Mouse (Mus musculus) forebrain, embryonic 15.5 days (tissue): ENCODE results near the gene Abcg4. TPM values are rescaled to one million over a fixed set of nuclear protein-coding genes. Genes with fewer than 3 reads are reported as not detected.

Experiments used
- ATAC-seq: fragments of 200-750 bp; cut with Nextera tagmentation; replicated peaks from 2 replicates; pipeline ENCODE4 v1.8.0; 2017; ENCODE audit warnings: mild to moderate bottlenecking, moderate TSS enrichment, moderate library complexity
- H3K27ac ChIP-seq: fragments of 300-500 bp; sonication (generic); replicated peaks from 2 replicates; pipeline ENCODE4 v1.5.1; 2015; ENCODE audit warnings: mild to moderate bottlenecking, inconsistent platforms
- H3K27me3 ChIP-seq: fragments of 300-500 bp; sonication (generic); 2 replicates; pipeline ENCODE4 v1.6.1; 2015; ENCODE audit warnings: inconsistent platforms
- H3K36me3 ChIP-seq: fragments of 300-500 bp; sonication (generic); 2 replicates; pipeline ENCODE4 v1.6.1; 2015; ENCODE audit warnings: mild to moderate bottlenecking, inconsistent platforms
- H3K4me1 ChIP-seq: fragments of 300-500 bp; sonication (generic); 2 replicates; pipeline ENCODE4 v1.6.1; 2015; ENCODE audit warnings: inconsistent platforms
- H3K4me2 ChIP-seq: fragments of 300-500 bp; sonication (generic); replicated peaks from 2 replicates; pipeline ENCODE4 v1.6.1; 2015; ENCODE audit warnings: mild to moderate bottlenecking, inconsistent platforms
- H3K4me3 ChIP-seq: fragments of 300-500 bp; sonication (generic); 2 replicates; pipeline ENCODE4 v1.5.1; 2015; ENCODE audit warnings: mild to moderate bottlenecking, inconsistent platforms
- H3K9ac ChIP-seq: fragments of 300-500 bp; sonication (generic); replicated peaks from 2 replicates; pipeline ENCODE4 v1.6.1; 2015; ENCODE audit warnings: mild to moderate bottlenecking, inconsistent platforms
- H3K9me3 ChIP-seq: fragments of 300-500 bp; sonication (generic); 2 replicates; pipeline ENCODE4 v1.6.1; 2016; ENCODE audit warnings: inconsistent platforms
- WGBS: fragments of 180-500 bp; shearing (Covaris S2); methylation state at CpG from one replicate; pipeline ENCODE4 v1.1.7; 2015; ENCODE audit warnings: mixed read lengths; 5-methylcytosine and 5-hydroxymethylcytosine counted together
- microRNA-seq: library from miRNA; unstranded; fragments of <30 nt; microRNA quantifications from one replicate; pipeline ENCODE4, GENCODE M21; 2016
- polyA plus RNA-seq: library from polyadenylated mRNA; unstranded; fragments of >200 nt; fragmentation: Nextera tagmentation; extraction: Ambion mirVana; gene quantifications from 2 replicates; pipeline ENCODE4 v1.2.1, GENCODE M21; 2015

The Abcg4 gene
- polyA plus RNA-seq, 1 experiment from 2014 or later, result 15.6 TPM

GRCm38 (mm10) chr9:44225993-44226392, 62.4 kb downstream of the Abcg4 start:
- H3K27me3 ChIP-seq, result no peaks in the 10 kb centered on the region
- no peaks in the 10 kb centered on the region for H3K36me3 ChIP-seq
- H3K9me3 ChIP-seq, result no peaks in the 10 kb centered on the region
- no peak overlapping the region for H3K9ac ChIP-seq
- no peak overlapping the region for H3K27ac ChIP-seq
- H3K4me2 ChIP-seq, result no peak overlapping the region
- no peak for ATAC-seq
- peaks cover 11% of the 10 kb centered on the region for H3K4me1 ChIP-seq
- no peak overlapping the region for H3K4me3 ChIP-seq
- whole genome bisulfite sequencing, result 46% methylated on average over 6 of the region's 6 CpGs

Small RNA genes lying within 50 kb of the gene (microRNA-seq; reads per million reads assigned to microRNA genes)
- not detected for gene Gm44335

Other genes starting within 250 kb of the Abcg4 start
- gene Thy1, start 245.2 kb downstream of the Abcg4 start, polyA plus RNA-seq, result 3.2 and 3.7 TPM in 2 replicates
- 9.0 and 10.0 TPM in 2 replicates for gene Usp2, start 221.6 kb downstream of the Abcg4 start, polyA plus RNA-seq
- gene Mfrp, start 186.9 kb downstream of the Abcg4 start, polyA plus RNA-seq, result 0.18 and 0.23 TPM in 2 replicates
- 2.2 and 3.6 TPM in 2 replicates for gene C1qtnf5, start 181.4 kb downstream of the Abcg4 start, polyA plus RNA-seq
- gene Gm49380, start 175.1 kb downstream of the Abcg4 start, polyA plus RNA-seq, result 0.17 and 0.18 TPM in 2 replicates
- gene Rnf26, start 175.1 kb downstream of the Abcg4 start, polyA plus RNA-seq, result 39.9 and 40.1 TPM in 2 replicates
- 11.3 and 13.1 TPM in 2 replicates for gene Mcam, start 154.1 kb downstream of the Abcg4 start, polyA plus RNA-seq
- gene Cbl, start 54.6 kb downstream of the Abcg4 start, polyA plus RNA-seq, result 25.7 and 26.4 TPM in 2 replicates
- 0.32 TPM in 1 of 2 replicates, not detected in the other for gene Ccdc153, start 47.9 kb downstream of the Abcg4 start, polyA plus RNA-seq
- 0.59 and 0.61 TPM in 2 replicates for gene Pdzd3, start 37.1 kb downstream of the Abcg4 start, polyA plus RNA-seq
- gene Nlrx1, start 20.0 kb downstream of the Abcg4 start, polyA plus RNA-seq, result 4.5 and 5.2 TPM in 2 replicates
- 33.4 and 35.4 TPM in 2 replicates for gene Hinfp, start 17.1 kb upstream of the Abcg4 start, polyA plus RNA-seq
- gene C2cd2l, start 31.7 kb upstream of the Abcg4 start, polyA plus RNA-seq, result 21.5 and 24.2 TPM in 2 replicates
- gene Dpagt1, start 37.4 kb upstream of the Abcg4 start, polyA plus RNA-seq, result 32.2 and 32.5 TPM in 2 replicates
- 232 and 253 TPM in 2 replicates for gene H2afx, start 46.1 kb upstream of the Abcg4 start, polyA plus RNA-seq
- 66.3 and 71.2 TPM in 2 replicates for gene Hmbs, start 55.6 kb upstream of the Abcg4 start, polyA plus RNA-seq
- 38.4 and 42.3 TPM in 2 replicates for gene Vps11, start 73.1 kb upstream of the Abcg4 start, polyA plus RNA-seq
- gene Hyou1, start 90.9 kb upstream of the Abcg4 start, polyA plus RNA-seq, result 21.6 and 22.0 TPM in 2 replicates
- 36.1 and 37.4 TPM in 2 replicates for gene Slc37a4, start 108.2 kb upstream of the Abcg4 start, polyA plus RNA-seq
- gene Rps25, start 118.5 kb upstream of the Abcg4 start, polyA plus RNA-seq, result 1,070 and 1,143 TPM in 2 replicates
- gene Trappc4, start 119.0 kb upstream of the Abcg4 start, polyA plus RNA-seq, result 320 and 321 TPM in 2 replicates
- gene Ccdc84, start 130.0 kb upstream of the Abcg4 start, polyA plus RNA-seq, result 34.6 and 35.1 TPM in 2 replicates
- gene Foxr1, start 152.5 kb upstream of the Abcg4 start, polyA plus RNA-seq, result not detected in 2 replicates
- not detected in 2 replicates for gene Upk2, start 166.4 kb upstream of the Abcg4 start, polyA plus RNA-seq
- gene Bcl9l, start 194.2 kb upstream of the Abcg4 start, polyA plus RNA-seq, result 13.6 and 14.4 TPM in 2 replicates